Mouse (Mus musculus): ENCODE data around the gene Mycl.
A peak's percentile ranks its signal among the peaks of the same experiment; 100 is the strongest.

Gene Mycl

GRCm38 (mm10) chr4:122995404-122996220 is at the start of gene Mycl:
Gene Mycl (plus strand): TSS chr4:122995652.
- DNase-seq (ENCODE audit: low read depth, low spot score): peak; percentile 91

GRCm38 (mm10) chr4:122947223-122947622 is 48.2 kb upstream of the Mycl start:
- DNase-seq (ENCODE audit: low read depth, low spot score): no peak

GRCm38 (mm10) chr4:122949096-122949495 is 46.4 kb upstream of the Mycl start:
- no peak for DNase-seq (ENCODE audit: low read depth, low spot score)

GRCm38 (mm10) chr4:122954680-122955411 is 40.6 kb upstream of the Mycl start:
- no peak for DNase-seq (ENCODE audit: low read depth, low spot score)

GRCm38 (mm10) chr4:122955412-122956136 is 39.9 kb upstream of the Mycl start:
- peak; percentile 85 for DNase-seq (ENCODE audit: low read depth, low spot score)

GRCm38 (mm10) chr4:122956301-122956700 is 39.2 kb upstream of the Mycl start:
- no peak for DNase-seq (ENCODE audit: low read depth, low spot score)

- DNase-seq (ENCODE audit: low read depth, low spot score): no peak
Observed at GRCm38 (mm10) chr4:122958491-122959031, 36.9 kb upstream of the Mycl start.

GRCm38 (mm10) chr4:122959816-122960215 is 35.6 kb upstream of the Mycl start:
- no peak for DNase-seq (ENCODE audit: low read depth, low spot score)

- peak; percentile 47 for DNase-seq (ENCODE audit: low read depth, low spot score)
Observed at GRCm38 (mm10) chr4:122960321-122961099, 34.9 kb upstream of the Mycl start.

- peak; percentile 61 for DNase-seq (ENCODE audit: low read depth, low spot score)
Observed at GRCm38 (mm10) chr4:122961100-122961567, 34.3 kb upstream of the Mycl start, which contains the start of gene Mfsd2a. Gene Mfsd2a (minus strand): TSS chr4:122961188.

- no peak for DNase-seq (ENCODE audit: low read depth, low spot score)
Observed at GRCm38 (mm10) chr4:122961589-122961988, 33.9 kb upstream of the Mycl start.

GRCm38 (mm10) chr4:122962751-122963150 is 32.7 kb upstream of the Mycl start:
- no peak for DNase-seq (ENCODE audit: low read depth, low spot score)

GRCm38 (mm10) chr4:122968106-122968505 is 27.3 kb upstream of the Mycl start:
- DNase-seq (ENCODE audit: low read depth, low spot score): no peak

GRCm38 (mm10) chr4:122971191-122971590 is 24.3 kb upstream of the Mycl start:
- no peak for DNase-seq (ENCODE audit: low read depth, low spot score)

GRCm38 (mm10) chr4:122971646-122972045 is 23.8 kb upstream of the Mycl start:
- no peak for DNase-seq (ENCODE audit: low read depth, low spot score)

- DNase-seq (ENCODE audit: low read depth, low spot score): no peak
Observed at GRCm38 (mm10) chr4:122972056-122972455, 23.4 kb upstream of the Mycl start.

GRCm38 (mm10) chr4:122974976-122975520 is 20.4 kb upstream of the Mycl start:
- no peak for DNase-seq (ENCODE audit: low read depth, low spot score)

GRCm38 (mm10) chr4:122976885-122977284 is 18.6 kb upstream of the Mycl start:
- no peak for DNase-seq (ENCODE audit: low read depth, low spot score)

GRCm38 (mm10) chr4:122978850-122979249 is 16.6 kb upstream of the Mycl start:
- DNase-seq (ENCODE audit: low read depth, low spot score): no peak

- no peak for DNase-seq (ENCODE audit: low read depth, low spot score)
Observed at GRCm38 (mm10) chr4:122979826-122980225, 15.6 kb upstream of the Mycl start.

GRCm38 (mm10) chr4:122980684-122981083 is 14.8 kb upstream of the Mycl start:
- no peak for DNase-seq (ENCODE audit: low read depth, low spot score)

Data from ES-CJ7 (cell line).